Mouse (Mus musculus) E14TG2a.4 (cell line): ENCODE measurements around the gene Smap2.

Source experiments
- CTCF ChIP-seq: conservative IDR thresholded peaks from 2 replicates; pipeline ENCODE4 v1.5.1; 2014; ENCODE audit warnings: low read length
- NANOG ChIP-seq: IDR thresholded peaks from 2 replicates; pipeline ENCODE4 v1.6.1; 2014; ENCODE audit warnings: borderline replicate concordance, low read length, mixed read lengths
- POU5F1 ChIP-seq: IDR thresholded peaks from 2 replicates; pipeline ENCODE4 v1.6.1; 2014; ENCODE audit warnings: low read length, borderline replicate concordance

- TF ChIP-seq CTCF (no peak), NANOG (no peak), POU5F1 (no peak)
These were observed 64.0 kb downstream of the Smap2 start for GRCm38 (mm10) chr4:120953038-120953437.
